Mouse (Mus musculus) cerebellum, adult 8-10 months (tissue): ENCODE results near the gene Arl11.

Experiments
- DNase-seq: peaks from one replicate; pipeline ENCODE4 v3.0.0; 2022

Arl11 gene

DNA sequence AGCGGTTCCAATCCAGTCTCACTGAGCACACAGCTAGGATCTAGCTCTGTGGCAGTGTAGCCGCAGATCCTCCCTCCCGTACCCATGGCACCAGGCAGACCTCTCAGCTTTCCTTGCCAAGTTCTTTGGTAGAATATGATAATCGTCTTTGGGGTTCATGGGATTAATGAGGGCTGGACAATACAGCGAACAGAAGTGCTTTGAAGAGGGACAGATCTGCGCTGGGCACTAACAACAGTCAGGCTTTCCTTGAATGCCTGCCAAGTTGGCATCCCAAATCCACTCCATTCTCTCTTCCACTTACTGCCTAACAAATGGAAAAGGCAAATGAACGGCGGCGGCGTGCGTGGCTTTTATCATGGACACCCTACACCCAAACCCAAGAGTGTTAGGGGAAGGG, 21.0 kb downstream of the Arl11 start:
- peak; percentile 49 for DNase-seq

DNA sequence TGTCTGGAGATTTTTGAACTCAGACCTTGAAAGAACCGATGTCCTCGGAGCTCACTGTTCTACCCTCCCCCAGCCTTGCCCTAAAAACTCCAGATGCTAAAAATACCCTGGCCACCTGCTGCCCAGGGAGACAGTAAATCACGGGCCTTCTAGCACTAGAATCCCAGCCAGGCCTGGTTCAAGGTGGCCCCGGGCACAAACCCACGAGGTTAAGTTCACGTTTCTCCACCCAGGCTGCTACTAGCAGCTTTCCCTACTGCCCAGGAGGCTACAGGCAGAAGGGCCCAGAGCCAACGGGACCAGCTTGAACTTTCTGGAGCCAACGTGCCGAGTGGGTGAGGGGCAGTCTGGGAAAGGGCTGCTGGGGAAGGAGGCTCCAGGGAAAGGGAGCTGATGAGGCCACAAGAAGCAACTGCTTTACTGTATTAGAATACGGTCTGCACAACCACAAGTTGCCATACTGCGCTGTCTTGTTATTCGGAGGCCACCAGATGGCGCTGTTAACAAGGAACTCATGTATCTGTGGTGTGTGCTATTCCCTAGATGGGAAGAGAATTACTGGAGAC, 21.5 kb downstream of the Arl11 start:
- DNase-seq = peak; percentile 87

DNA sequence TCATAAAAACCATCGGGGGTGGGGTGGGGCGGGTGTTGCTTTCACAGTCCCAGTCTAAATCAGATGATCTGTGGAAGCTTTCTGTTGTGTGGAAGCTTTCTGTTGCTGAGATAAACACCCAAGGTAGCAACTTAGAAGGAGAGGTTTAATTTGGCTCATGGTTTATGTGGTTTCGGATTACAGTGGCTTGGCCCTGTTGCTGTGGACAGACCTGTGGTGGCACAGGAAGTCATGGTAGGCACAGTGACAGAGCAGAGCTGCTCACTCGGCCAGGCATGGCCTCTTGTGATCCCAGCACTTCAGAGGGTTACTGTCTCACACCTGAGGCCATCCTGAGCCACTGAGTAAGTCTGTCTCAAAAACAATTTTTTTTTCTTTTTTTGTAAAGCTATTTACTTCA, 29.8 kb downstream of the Arl11 start:
- no peak for DNase-seq

DNA sequence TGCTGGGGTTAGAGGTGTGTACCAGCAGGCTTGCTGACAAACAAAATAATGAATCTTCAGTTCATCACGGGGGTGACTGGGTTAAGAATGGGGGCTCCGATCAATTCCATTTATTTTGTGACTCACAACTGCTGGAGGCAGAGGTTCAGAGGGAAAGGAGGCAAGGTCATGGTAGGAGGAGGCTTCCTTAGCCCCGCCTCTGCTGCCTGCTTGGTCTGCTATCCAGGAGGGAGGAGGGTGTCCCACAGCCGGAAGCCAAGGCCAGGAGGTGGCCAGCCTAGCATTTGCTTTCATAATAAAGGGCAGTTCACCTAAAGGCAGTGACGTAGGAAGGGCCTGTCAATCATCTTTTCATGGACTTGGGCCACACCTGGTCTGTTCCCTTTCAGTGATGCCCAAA, 35.0 kb downstream of the Arl11 start:
- no peak for DNase-seq

DNA sequence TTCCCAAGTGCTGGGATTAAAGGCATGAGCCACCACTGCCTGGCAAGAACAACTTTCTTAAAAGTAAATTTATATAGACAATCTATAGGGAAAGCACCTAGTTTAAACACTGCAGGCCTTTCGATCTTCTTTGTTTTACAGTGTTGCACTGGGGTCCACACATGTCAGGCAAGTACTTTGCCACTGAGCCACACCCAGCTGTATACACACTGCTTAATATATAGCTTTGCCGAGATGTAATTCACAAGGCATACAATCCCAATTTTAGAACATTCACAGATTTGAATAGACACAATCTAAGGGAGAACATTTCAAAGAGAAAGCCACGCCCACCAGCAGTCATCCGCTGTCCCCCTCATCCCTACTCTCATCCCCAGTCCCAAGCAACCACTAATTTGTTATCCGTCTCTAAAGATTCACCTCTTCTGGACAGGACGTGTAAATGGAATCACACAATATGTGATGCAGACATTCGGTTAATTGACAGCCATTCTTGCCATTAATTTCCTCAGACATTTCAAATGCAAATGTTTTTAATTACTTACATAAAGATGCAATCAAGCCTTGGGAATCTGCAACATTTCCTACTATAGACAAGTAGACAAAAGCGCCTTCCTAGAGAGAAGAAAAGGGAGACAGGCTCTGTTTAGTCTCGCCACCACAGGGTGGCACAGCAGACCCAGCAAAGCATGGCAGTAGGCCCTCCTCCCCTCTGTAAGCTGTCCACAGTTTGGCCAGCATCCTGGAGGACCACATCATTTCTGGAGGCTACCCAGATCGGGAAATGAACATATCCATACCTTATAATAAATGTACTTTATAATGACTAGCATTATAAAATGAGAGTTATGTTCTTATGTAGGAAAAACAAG, 37.5 kb downstream of the Arl11 start:
- no peak for DNase-seq

DNA sequence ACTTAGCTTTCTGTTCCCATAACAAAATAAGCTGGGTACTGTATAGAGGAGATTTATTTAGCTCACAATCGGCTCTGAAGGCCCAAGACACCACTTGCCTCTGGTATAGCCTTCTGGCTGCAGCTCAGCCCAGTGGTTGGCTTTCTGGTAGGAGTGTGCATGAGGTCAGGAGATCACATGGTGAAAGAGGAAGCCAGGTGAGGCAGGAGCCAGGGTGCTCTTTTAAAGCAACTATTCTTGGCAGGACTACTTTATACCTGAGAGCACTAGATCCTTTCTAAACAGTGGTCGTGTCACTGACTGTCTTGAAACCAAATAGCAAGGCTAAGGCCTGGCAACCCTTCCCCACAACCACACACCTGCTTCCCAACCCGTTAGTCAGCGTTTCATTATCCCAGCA, 40.3 kb downstream of the Arl11 start:
- DNase-seq = no peak

DNA sequence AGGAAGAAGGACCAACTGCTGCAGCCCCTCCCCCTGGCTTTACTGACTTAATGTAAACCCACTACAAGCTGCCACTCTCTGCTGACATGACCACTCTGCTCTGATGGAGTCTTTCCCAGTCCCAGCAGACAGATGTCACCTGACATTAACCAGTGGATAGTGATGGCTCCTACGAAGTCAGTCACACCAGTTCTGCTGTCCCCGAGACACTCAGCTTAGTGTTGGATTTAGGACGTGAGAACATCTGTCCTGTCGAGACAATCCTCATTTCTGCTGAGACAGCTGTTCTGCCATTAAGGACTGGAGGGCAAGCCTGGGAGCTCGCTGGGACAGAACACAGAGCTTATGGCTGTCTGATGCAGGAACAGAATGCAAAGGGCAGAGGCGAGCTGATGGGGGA, 41.3 kb downstream of the Arl11 start:
- no peak for DNase-seq

DNA sequence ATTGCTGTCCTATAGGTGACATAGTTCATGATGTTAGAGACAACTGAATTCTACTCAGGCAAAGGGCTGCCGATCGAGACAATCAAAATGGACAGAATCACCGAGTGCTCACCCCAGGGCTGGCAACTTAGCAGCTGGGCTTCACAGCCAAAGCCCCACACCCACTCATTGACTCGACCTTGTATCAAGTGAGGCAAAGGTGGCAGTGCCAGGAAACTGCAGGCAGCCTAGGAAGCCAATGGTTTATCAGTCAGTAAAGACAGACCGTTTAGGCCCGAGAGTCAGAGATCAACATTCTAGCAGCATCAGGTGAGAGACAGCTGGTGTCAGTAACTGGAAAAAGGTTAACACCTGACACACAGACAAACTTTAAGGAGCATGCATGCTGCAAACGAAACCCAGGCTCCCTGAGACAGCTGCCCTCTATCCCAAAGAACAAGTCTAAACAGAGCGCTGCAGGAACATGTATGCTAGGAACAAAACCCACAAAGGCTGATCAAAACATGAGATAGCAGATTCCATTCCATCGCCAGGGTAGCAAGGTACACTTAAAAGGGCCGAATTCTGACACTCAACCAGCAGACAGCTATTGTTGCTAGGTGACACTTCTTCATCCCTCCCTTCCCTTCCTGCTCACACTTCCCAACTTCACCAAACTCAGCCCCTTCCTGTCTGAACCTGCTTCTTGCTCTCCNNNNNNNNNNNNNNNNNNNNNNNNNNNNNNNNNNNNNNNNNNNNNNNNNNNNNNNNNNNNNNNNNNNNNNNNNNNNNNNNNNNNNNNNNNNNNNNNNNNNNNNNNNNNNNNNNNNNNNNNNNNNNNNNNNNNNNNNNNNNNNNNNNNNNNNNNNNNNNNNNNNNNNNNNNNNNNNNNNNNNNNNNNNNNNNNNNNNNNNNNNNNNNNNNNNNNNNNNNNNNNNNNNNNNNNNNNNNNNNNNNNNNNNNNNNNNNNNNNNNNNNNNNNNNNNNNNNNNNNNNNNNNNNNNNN, 45.0 kb downstream of the Arl11 start:
- DNase-seq = no peak

DNA sequence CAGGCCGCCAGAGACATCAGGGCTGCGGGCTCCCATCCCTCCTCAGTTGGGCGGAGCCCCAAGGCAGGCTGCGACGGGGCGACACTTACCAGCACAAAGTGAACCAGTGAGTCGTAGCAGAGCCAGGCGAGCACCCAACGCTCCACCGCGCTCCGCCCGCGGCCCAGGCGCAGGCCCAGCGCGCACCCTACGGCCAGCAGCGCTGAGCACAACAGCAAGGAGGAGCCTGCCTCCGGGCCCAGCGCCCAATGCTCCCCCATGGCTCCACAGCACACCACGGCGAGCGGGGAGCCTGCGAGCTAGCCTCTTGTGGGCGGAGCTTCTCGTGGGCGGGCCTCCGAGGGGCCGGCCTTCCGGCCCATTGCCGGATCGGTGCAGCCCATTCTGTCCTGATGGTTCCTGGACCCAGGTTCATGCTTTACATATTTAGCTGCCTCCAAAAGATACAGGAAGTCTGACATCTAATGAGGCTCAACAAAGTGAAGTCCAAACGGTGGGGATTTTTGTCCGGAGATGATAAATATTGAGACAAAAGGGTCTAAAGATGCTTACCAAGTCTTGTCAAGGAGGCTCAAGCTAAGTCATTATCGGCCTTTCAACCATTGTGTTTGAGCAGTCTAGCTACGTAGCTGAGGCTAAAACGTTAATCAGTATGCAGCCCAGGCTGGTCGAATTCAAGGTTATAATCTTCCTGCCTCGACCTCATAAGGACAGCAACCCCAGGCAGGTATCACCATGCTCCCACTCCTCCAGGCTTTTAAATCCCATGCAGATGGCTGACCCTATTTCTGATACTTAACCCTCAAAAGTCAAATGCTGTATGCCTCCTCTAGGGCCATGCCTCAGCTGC, 50.8 kb downstream of the Arl11 start, which contains the start of gene Ebpl:
Gene Ebpl, minus strand, starts transcription at position 309 of the 850 bp plus-strand sequence.
- DNase-seq = peak; percentile 87

DNA sequence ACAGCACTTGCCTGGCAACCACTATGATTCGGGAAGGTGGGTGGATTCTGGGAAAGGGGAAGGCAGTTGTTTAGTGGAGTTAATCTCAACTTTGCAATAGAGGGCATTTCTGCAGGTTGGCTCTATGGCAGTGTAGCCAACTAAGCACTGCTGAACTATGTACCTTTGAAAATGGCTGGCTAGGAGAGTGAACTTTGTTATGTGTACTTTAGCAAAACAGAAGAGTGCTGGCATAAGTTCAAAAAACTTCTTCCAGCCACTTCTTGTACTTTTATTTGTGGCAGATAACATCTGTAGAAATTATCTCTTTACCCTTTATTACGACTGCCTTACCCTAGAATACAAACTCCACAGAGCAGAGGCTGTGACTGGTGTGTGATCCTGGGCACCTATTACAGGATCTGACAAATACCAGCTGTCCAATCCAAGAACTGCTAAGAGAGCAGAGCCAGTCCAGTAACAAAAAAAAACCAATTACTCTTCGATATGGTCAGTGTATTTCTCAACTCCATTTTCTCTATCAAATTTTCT, 51.5 kb downstream of the Arl11 start:
- no peak for DNase-seq
